Mouse (Mus musculus): ENCODE data around the gene Actr3.

The Actr3 gene

DNA sequence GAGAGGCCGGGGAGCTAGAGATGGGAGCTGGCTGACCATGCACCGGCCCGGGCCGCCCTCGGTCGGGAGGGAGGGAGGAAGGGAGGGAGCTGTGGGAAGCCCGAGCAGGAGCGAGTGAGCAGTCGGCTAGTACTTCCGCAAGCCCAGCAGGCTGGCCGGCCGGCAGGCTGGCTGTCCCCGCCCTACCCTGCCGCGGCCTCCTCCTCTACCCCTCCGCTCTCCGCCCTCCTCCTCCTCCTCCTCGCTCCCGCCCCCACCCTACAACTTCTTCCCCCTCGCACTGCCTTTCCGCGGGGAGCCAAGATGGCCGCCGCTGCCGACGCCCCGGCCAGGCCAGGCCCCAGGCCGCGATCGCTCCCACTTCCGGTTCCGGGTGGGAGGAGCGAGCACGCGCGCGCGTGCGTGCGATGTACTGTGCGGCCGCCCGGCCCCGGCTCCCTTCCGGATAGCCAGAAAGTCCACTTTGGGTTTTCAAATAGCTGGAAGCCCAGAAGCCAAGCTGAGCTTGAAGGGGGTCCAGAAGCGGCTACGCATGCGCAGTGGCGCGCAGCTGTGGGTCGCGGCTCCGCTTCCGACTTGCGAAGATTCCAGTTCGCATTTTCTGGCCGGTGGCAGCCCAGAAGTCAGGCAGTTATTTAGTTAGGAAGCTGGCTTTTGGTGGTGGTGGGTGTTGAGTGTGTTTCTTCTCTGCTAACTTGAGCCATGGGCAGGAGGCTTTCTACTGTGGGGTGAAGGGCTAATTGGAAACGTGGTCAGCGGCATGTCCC is at the start of gene Actr3:
Gene Actr3, minus strand, starts transcription at position 359 of the 767 bp plus-strand sequence.
- peak; percentile 96 for DNase-seq (ENCODE audit: extremely low read depth, low read depth)

DNA sequence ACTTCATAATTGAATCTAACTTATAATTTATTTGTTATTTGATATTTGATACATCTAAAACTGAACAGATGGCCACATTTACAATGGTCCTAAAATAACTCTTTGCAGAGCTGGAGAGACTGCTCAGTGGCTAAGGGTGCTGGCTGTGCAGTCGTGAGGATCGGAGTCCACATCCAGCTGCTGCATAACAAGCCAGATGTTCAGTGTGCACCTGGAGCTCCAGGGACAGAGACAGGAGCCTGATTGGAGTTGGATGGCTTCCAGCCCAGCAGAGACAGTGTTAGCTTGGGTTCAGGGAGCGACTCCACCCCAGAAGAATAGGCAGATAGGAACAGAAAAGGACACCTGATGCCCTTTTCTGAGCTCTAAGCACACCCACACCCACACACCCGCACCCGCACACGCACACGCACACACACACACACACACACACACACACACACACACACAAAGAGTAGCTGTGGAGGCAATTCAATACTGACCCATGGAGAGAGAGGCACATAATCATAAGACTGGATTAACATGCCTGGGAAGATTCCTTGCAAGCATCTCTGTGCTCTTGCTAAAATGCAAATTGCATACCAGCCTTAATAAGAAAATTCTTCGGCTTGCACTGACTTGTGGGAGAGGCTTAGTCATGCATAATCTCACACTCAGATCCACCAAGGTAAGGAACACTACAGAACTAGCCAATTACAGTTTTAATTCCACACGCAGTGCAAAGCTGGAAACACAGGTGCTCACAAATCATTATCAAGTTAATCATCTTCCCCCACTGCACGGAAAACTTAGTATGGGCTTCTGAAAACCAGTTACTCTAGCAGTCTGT is 47.1 kb upstream of the Actr3 start:
- DNase-seq (ENCODE audit: extremely low read depth, low read depth) = no peak

GRCm38 (mm10) chr1:125481842-125482241 is 46.3 kb upstream of the Actr3 start:
- DNase-seq (ENCODE audit: extremely low read depth, low read depth) = no peak

DNA sequence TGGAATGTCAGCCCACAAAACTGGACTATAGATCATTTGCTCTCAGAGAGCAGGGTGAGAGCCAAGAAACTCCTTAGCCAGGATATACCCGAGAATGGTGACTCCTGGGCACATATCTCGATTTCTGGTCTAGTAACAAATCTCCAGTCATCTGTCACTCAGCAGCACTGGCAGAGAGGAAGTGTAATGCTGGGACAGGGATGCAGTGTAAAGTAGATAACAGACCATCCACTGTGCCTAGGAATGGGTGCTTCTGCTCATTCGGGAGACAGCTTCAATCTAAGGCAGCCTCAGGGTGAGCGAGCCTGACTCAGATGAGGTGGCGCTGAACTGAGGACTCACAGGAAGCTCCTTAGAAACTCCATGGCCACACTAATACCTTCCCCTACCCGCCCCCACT is 43.1 kb upstream of the Actr3 start:
- DNase-seq (ENCODE audit: extremely low read depth, low read depth) = peak; percentile 46

DNA sequence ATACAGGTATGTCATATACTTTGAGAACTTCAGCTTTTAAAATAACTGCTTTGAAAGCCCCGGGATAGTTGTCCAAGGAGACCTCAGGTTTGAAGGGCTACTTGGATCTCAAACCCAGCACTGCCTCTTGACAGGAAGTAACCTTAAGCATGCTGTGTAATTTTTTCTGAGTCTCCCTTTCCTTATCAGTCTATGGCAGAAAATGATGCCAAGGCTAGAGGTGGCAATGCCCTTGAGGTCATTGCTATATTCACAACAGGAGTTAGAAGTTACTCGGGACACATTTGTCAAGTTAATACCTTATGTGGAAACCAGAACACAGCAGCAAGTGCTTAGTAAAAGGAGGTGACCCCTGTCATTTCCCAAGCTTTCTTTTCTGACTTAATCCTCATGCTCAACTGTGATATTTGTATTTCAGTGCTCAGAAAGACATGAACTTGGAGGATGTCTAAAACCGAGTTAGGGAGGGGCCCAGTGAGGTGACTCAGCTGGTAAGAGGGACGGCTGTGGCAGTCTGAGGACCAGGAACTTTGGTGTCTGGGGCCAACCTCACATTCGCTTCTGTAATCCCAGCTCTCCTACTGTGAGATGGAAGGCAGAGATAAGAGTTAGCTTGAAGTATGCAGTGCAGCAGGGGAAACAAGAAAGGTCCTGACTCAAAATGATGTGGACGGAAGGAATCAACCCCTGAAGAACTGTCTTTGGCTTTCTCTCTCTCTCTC is 40.6 kb upstream of the Actr3 start:
- no peak for DNase-seq (ENCODE audit: extremely low read depth, low read depth)

DNA sequence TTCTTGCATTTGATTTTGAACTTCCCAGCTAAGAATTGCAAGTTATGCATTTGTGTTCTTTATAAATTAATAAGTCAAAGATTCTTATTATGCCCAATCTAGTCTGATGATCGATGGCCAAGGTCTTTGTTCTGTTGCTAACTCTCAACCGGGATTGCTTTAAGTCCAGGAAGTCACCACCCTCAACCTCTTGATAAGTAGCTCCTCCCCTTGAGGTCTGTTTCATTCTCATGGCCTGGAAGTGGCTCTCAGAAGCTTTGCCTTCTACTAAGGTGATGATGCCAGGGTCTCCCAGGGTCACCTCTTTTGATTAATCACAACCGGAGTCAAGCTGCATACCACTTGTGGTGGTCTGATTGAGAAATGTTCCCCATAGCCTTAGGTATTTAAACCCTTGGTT is 38.3 kb upstream of the Actr3 start:
- DNase-seq (ENCODE audit: extremely low read depth, low read depth) = no peak

GRCm38 (mm10) chr1:125473126-125473666 is 37.7 kb upstream of the Actr3 start:
- no peak for DNase-seq (ENCODE audit: extremely low read depth, low read depth)

DNA sequence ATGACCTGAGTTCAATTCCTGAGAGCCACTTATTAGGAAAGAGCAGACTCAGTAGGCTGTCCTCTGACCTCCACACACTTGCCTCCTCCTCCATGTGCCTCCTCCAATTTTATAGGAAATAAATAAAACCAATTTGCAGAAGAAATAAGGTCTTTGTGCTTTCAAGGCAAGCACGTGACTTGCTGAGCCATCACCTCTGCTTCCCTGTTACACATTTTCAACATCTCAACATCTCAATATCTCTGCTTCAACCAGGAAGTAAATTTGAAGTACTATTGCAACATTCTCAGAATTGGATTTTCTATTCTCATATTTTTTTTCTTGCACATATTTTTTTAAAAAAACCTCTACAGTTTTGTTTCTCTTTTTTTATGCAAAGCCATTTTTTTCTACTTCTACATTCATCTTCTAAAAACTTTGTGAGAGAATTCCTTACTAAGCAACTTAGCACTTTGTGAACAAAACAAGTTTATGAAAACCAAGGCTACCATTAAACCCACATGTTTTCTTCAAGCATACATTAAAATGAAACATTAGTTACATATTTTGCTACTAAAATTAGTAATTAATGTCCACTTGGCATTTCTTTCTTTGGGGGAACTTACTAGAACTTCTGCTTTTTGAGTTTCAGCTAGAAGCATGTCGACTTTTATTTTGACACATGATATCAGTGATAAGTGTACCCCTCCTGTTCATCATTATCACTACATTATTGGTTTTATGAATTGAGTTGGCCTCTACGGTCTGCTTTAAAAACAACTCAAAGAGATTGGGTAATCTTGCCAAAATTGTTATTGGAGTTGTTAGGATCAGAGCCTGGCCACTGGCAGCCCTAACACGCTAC is 35.5 kb upstream of the Actr3 start:
- DNase-seq (ENCODE audit: extremely low read depth, low read depth) = peak; percentile 39

GRCm38 (mm10) chr1:125467936-125468335 is 32.4 kb upstream of the Actr3 start:
- DNase-seq (ENCODE audit: extremely low read depth, low read depth) = peak; percentile 36

DNA sequence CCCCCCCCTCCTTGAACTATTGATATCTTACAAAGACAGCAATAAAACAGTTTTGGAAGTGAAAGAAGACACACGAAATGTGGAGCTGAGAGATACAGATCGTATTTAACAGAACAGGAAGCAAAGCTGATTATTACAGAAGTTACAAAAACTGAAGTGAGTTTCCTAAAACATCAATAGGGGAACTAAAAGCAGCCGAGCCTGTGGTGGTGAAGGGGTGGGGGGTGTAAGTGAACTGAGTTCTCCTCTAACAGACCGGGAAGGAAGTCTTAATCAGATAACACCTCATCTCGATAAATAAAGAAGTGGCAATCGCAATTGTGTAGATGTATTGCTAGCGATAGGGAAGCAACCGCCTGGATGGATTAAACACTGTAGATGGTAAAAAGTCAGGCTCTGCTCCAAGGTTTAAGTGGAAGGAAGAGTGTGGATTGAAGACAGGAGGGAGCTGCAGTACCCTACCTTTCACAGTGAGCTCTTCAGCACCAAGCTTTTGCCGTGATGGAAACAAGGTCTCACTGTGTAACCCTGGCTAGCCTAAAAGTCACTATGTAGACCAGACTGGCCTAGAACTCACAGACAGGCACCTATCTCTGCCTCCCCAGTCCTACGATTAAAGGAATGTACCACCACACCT is 31.2 kb upstream of the Actr3 start:
- peak; percentile 87 for DNase-seq (ENCODE audit: extremely low read depth, low read depth)

GRCm38 (mm10) chr1:125464011-125464410 is 28.5 kb upstream of the Actr3 start:
- DNase-seq (ENCODE audit: extremely low read depth, low read depth) = no peak

GRCm38 (mm10) chr1:125463349-125463748 is 27.8 kb upstream of the Actr3 start:
- DNase-seq (ENCODE audit: extremely low read depth, low read depth) = no peak

GRCm38 (mm10) chr1:125462917-125463316 is 27.4 kb upstream of the Actr3 start:
- DNase-seq (ENCODE audit: extremely low read depth, low read depth) = no peak

DNA sequence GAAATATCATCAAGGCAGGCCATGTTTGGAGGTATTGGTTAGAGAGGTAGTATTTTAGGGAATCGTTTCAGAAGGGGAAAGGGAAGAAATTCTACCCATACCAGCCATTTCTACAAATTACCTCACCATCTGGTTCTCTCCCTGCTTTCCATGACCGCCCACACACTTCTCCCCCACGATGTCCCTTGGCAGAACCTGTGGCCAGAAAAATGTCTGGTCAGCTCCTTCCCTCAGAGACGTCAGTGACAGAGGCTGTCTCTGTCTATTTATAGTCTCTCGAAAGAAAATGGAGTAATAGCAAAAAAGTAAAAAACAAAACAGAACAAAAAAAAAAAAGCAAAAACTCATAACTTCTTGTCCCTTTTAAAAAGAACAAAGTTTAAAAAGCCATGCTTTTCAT is 23.0 kb upstream of the Actr3 start:
- DNase-seq (ENCODE audit: extremely low read depth, low read depth) = no peak

DNA sequence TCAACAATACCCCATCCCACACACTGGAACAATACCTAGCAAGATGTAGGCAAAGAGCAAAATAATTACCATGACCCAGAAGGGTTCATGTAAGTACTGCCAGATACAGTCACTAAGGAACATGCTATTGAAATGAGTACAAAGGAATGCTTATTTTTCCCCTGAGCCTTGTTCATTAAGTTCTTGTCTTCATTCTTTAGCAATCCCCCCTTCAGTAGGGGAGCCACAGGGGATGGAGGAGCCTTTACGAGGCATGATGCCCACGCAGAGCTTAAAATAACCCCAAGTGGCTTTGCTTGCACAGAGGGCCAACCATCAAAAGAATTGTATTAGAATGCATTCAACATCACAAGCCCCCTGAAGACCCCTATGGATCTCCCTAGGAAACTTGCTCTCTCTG is 19.6 kb upstream of the Actr3 start:
- DNase-seq (ENCODE audit: extremely low read depth, low read depth) = no peak

DNA sequence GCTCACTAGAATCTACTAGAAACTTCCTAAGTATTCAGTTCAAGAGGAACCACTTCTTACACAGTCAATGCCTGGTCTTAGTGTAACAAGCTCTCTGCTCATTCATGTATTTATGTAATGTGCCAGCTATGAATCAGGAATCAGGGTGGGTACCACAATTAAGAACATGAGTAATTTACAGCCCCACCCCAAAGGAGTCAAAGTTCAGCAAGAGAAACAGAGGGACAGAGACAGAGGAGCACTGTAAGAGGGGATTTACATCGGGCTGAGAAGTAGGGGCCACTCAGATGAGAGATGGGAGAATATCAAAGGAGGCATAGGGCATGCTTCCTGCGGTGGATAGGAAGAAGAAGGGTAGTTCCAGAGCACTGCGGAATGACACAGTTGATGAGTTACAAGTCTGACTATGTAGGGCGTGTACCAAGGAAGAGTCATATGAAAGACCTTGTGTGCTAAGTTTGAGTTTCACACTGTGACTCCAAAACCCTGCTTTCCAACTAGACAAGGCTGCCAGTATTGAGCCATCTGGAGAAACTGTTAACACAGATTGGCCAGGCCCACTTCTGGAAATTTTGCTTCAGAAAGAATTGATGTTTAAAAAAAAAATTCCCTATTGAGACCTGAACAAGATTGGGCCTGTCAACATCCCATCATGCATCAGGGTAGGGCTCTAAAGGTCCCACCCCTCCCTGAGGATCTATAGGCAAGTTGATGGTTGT is 14.9 kb upstream of the Actr3 start:
- DNase-seq (ENCODE audit: extremely low read depth, low read depth) = no peak

- no peak for DNase-seq (ENCODE audit: extremely low read depth, low read depth)
Observed at GRCm38 (mm10) chr1:125447926-125448325, 12.4 kb upstream of the Actr3 start.

DNA sequence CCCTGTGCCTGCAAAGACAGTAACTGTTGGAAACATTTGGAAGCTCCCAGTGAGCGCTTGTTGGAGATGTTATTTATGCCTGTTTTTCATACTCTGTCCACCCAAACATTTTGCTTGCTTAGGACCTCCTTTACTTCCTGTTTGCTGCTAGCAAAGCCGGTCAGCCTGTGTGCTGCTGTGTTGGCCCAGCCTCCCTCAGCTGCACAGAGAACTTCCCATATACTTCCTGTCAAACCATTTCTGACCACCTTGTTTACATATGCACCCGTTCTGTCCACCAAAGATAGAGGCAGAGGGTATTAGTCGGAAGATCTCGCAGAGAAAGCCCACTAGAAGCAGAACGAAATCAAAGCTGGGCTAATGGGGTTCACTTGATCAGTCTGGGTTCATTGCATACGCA is 6.2 kb upstream of the Actr3 start:
- DNase-seq (ENCODE audit: extremely low read depth, low read depth) = no peak

GRCm38 (mm10) chr1:125441251-125441650 is 5.7 kb upstream of the Actr3 start:
- no peak for DNase-seq (ENCODE audit: extremely low read depth, low read depth)

DNA sequence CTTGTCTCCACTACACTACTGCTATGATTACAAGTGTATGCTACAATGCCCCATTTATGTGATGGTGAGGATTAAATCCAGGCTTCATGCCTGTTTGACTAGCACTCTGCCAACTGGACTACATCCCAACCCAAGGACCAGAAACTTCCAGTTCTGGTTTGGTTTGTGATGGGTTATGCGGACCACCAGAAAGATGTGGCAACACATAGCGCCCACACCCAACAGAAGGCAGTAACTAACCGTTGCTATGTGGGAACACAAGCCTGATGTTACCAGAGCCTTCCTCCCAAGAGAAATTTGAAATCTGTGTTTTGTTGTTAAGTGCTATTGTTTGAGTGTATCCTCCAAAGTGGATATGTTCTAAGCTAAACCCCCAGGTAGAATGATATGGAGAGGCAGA is 4.0 kb upstream of the Actr3 start:
- no peak for DNase-seq (ENCODE audit: extremely low read depth, low read depth)

All from MEL-GATA-1-ER (cell line).